Mouse (Mus musculus) CH12.LX (cell line): Measurements from ENCODE around the gene Me3. TPM values are rescaled to one million over a fixed set of nuclear protein-coding genes. Genes with fewer than 3 reads are reported as not detected.

Experiments used
- DNase-seq: peaks from one replicate; pipeline ENCODE4 v3.0.0-alpha.2; 2013; ENCODE audit errors: extremely low read depth
- H3K27ac ChIP-seq: 2 replicates; pipeline ENCODE4 v1.5.1; 2012; ENCODE audit warnings: low read depth, mild to moderate bottlenecking, control low read depth, moderate library complexity; ENCODE audit not compliant: insufficient read depth
- H3K27me3 ChIP-seq: replicated peaks from 2 replicates; pipeline ENCODE3; 2012; ENCODE audit warnings: inconsistent platforms
- H3K36me3 ChIP-seq, 2 experiments: replicated peaks in 1 of 2; 2 replicates each; pipeline versions ENCODE3 to v1.6.1; 2012; ENCODE audit warnings: inconsistent platforms in 1 of 2, low read length in 1 of 2, mild to moderate bottlenecking in 1 of 2, mixed read lengths in 1 of 2, moderate library complexity in 1 of 2; ENCODE audit not compliant: control insufficient read depth in 1 of 2, insufficient read depth in 1 of 2
- H3K4me1 ChIP-seq, 2 experiments: 2 replicates each; pipeline ENCODE4 v1.6.1; 2012; ENCODE audit warnings: inconsistent platforms in 1 of 2, moderate library complexity in 1 of 2; ENCODE audit not compliant: insufficient read depth in 2 of 2, control insufficient read depth in 1 of 2
- H3K4me2 ChIP-seq: 2 replicates; pipeline ENCODE4 v1.6.1; 2012; ENCODE audit warnings: low read depth, mild to moderate bottlenecking, control low read depth; ENCODE audit not compliant: poor library complexity, insufficient read depth, severe bottlenecking
- H3K4me3 ChIP-seq, 3 experiments: fragments of 150-350 bp in 1 of 3; sonication (generic) in 1 of 3; replicated peaks in 1 of 3; 2 replicates each; pipeline versions ENCODE3 to v1.5.1; 2011 to 2012; ENCODE audit warnings: low read depth in 2 of 3, low read length in 2 of 3, mild to moderate bottlenecking in 2 of 3, moderate library complexity in 2 of 3, control low read depth in 1 of 3, improper control_type of control experiment in 1 of 3, inconsistent platforms in 1 of 3, mixed read lengths in 1 of 3; ENCODE audit not compliant: poor library complexity in 1 of 3
- H3K79me2 ChIP-seq: replicated peaks from 2 replicates; pipeline ENCODE4 v1.6.1; 2012; ENCODE audit warnings: mild to moderate bottlenecking, moderate library complexity; ENCODE audit not compliant: control insufficient read depth, poor library complexity, insufficient read depth, severe bottlenecking; ENCODE audit errors: extremely low read depth
- H3K9ac ChIP-seq: 2 replicates; pipeline ENCODE4 v1.6.1; 2012; ENCODE audit warnings: low read depth, mild to moderate bottlenecking, control low read depth, moderate library complexity; ENCODE audit not compliant: insufficient read depth
- H3K9me3 ChIP-seq: replicated peaks from 2 replicates; pipeline ENCODE3; 2012; ENCODE audit warnings: low read length, inconsistent platforms, mixed read lengths
- CHD2 ChIP-seq: IDR thresholded peaks from 2 replicates; pipeline ENCODE4 v1.6.1; 2011; ENCODE audit warnings: low read length, improper control_type of control experiment
- CTCF ChIP-seq, 2 experiments: IDR thresholded peaks in 1 of 2; conservative IDR thresholded peaks in 1 of 2; 2 replicates each; pipeline ENCODE4 v1.5.1; 2011 to 2012; ENCODE audit warnings: low read depth in 2 of 2, low read length in 2 of 2, improper control_type of control experiment in 1 of 2, inconsistent platforms in 1 of 2, mild to moderate bottlenecking in 1 of 2, moderate library complexity in 1 of 2
- IRF4 ChIP-seq: IDR thresholded peaks from 2 replicates; pipeline ENCODE4 v1.6.1; 2014; ENCODE audit warnings: low read depth, mild to moderate bottlenecking, inconsistent platforms, low read length, improper control_type of control experiment
- KAT2A ChIP-seq: IDR thresholded peaks from 2 replicates; pipeline ENCODE4 v1.6.1; 2012; ENCODE audit warnings: low read length, improper control_type of control experiment, inconsistent platforms; ENCODE audit not compliant: insufficient replicate concordance
- MAFK ChIP-seq: IDR thresholded peaks from 2 replicates; pipeline ENCODE4 v1.6.1; 2011; ENCODE audit warnings: low read length, improper control_type of control experiment; ENCODE audit not compliant: insufficient replicate concordance
- NELFE ChIP-seq: IDR thresholded peaks from 2 replicates; pipeline ENCODE4 v1.6.1; 2011; ENCODE audit warnings: low read depth, low read length, improper control_type of control experiment
- NRF1 ChIP-seq: IDR thresholded peaks from 2 replicates; pipeline ENCODE4 v1.6.1; 2014; ENCODE audit warnings: low read depth, mild to moderate bottlenecking, inconsistent platforms, low read length, improper control_type of control experiment, moderate library complexity
- POLR2A ChIP-seq: IDR thresholded peaks from 2 replicates; pipeline ENCODE4 v1.6.1; 2011; ENCODE audit warnings: low read depth, mild to moderate bottlenecking, improper control_type of control experiment, low read length
- UBTF ChIP-seq: IDR thresholded peaks from 2 replicates; pipeline ENCODE4 v1.6.1; 2012; ENCODE audit warnings: low read depth, mild to moderate bottlenecking, inconsistent platforms, low read length, improper control_type of control experiment, moderate library complexity
- ZC3H11A ChIP-seq: IDR thresholded peaks from 2 replicates; pipeline ENCODE4 v1.6.1; 2012; ENCODE audit warnings: low read depth, mild to moderate bottlenecking, inconsistent platforms, low read length, improper control_type of control experiment
- ZNF384 ChIP-seq: IDR thresholded peaks from 2 replicates; pipeline ENCODE4 v1.6.1; 2012; ENCODE audit warnings: low read depth, low read length, improper control_type of control experiment, inconsistent platforms
- dilution Hi-C: fragments of 300-500 bp; cut with MboI; formaldehyde crosslinking; loops from 2 replicates; pipeline ENCODE4 v1.14.3; 2020; ENCODE audit warnings: low sequenced_read_pairs; ENCODE audit not compliant: extremely low pct_unique_long_range_greater_than_20kb, extremely low pct_ligation_motif_present
- in situ Hi-C: fragments of 300-500 bp; cut with MboI; formaldehyde crosslinking; loops from 3 replicates; pipeline ENCODE4 v1.14.3; 2019; ENCODE audit warnings: low sequenced_read_pairs, low pct_ligation_motif_present, low pct_unique_long_range_greater_than_20kb, mixed read lengths
- polyA plus RNA-seq: library from polyadenylated mRNA; unstranded; fragments of >175 nt; gene quantifications from 2 replicates; pipeline ENCODE4 v1.2.1, GENCODE M21; 2012; ENCODE audit warnings: low read depth; ENCODE audit not compliant: insufficient read length
- total RNA-seq, 2 experiments: library from RNA; depleted of rRNA; stranded (reverse); fragments of 300-350 nt in 1 of 2; fragments of >200 nt in 1 of 2; gene quantifications; 2 replicates each; pipeline ENCODE4 v1.2.3; 2012 to 2014

Gene Me3
- total and polyA plus RNA-seq, 3 experiments = not detected

DNA sequence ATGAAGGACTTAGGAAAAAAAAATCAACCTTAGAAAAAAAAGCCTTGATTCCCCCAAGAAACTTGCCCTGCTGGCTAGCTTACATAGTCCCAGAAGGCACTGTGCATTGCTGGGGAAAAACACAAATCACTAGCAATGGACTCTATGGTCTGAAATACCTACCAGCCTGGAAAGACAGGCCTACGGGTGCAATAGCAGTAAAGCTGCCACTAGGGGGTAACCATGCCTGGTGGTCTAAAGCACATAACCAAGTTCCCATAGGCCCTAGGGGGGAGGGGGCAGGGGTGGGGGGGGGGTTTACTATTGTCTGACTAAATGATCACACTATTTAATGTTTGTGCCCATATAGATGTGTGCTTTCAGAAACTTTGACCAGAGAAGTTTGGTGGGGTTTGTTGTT lies 232.6 kb downstream of the Me3 start:
- dilution Hi-C loops (no loop called here), in situ Hi-C loops (no loop called here)
- no peaks in the 10 kb centered on the region for H3K9me3 ChIP-seq
- H3K4me2 ChIP-seq = no peak overlapping the region
- DNase-seq = peak; percentile 39
- H3K27me3 ChIP-seq = no peaks in the 10 kb centered on the region
- no peaks in the 10 kb centered on the region for H3K79me2 ChIP-seq
- H3K4me3 ChIP-seq = no peak overlapping the region
- no peaks in the 10 kb centered on the region for H3K36me3 ChIP-seq
- TF ChIP-seq KAT2A (no peak), CTCF (conservative IDR thresholded peaks at IDR 0.05 in 1 of 2, IDR thresholded peaks at IDR 0.05 in 1 of 2; ENCODE audit: low read depth in 2 of 2, low read length in 2 of 2) (peak; percentile 16 to 44; a peak in 2 of 4 replicates)
- H3K27ac ChIP-seq = no peak overlapping the region
- H3K9ac ChIP-seq = no peak overlapping the region
- peaks cover 0 to 3% of the 10 kb centered on the region in 2 experiments; a peak in 1 of 4 replicates for H3K4me1 ChIP-seq

DNA sequence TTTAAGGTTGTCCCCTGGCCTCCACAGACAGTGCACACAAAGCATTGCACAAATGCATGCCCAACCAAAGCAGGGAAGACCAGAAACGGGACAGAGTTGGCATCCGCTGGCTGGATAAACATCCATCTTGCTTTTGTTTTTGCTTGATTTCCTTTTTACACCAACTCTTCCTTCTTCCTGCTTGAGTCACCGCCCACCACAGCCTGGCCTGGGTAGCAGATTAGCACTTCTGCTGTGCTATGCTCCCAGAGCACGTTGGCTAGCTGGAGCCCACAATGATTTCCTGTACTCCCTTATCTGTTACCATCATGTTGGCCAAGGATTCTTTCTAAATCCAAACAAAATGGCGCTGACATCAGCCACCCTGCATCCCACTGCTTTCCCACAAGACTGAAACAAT lies 235.0 kb downstream of the Me3 start:
- Histone ChIP-seq H3K27me3 (no peaks in the 10 kb centered on the region), H3K4me3 (no peak overlapping the region), H3K79me2 (no peaks in the 10 kb centered on the region), H3K9me3 (no peaks in the 10 kb centered on the region), H3K4me1 (peaks cover 0 to 3% of the 10 kb centered on the region in 2 experiments; a peak in 1 of 4 replicates), H3K36me3 (no peaks in the 10 kb centered on the region), H3K27ac (no peak overlapping the region), H3K9ac (no peak overlapping the region), H3K4me2 (no peak overlapping the region)
- dilution Hi-C loops (no loop called here), in situ Hi-C loops (no loop called here)
- no peak for DNase-seq
- TF ChIP-seq POLR2A (no peak), ZC3H11A (no peak)

DNA sequence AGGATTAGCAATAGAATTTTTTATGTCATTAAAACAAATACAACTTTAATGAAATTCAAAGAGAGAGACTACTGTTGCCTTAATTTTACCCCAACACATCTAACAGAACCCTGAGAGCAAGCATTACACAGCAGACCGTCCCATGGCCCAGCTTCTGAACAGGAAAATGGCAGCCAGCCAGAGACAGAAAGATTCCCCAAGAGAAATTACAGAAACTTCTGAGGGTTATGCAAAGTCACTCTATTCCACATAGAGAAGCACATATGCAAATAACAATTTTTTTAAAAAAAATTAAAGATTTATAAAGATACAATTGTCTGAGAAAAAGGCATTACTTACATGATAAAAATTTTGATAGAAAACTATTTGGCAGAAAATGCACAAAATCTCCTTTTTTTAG lies 247.5 kb downstream of the Me3 start:
- no peaks in the 10 kb centered on the region for H3K27me3 ChIP-seq
- H3K4me3 ChIP-seq = no peak overlapping the region
- H3K79me2 ChIP-seq = no peaks in the 10 kb centered on the region
- H3K4me2 ChIP-seq = no peak overlapping the region
- no peak overlapping the region for H3K9ac ChIP-seq
- dilution Hi-C loops (no loop called here), in situ Hi-C loops (no loop called here)
- no peaks in the 10 kb centered on the region for H3K9me3 ChIP-seq
- no peaks in the 10 kb centered on the region for H3K36me3 ChIP-seq
- peaks cover 0 to 6% of the 10 kb centered on the region in 2 experiments; a peak in 1 of 4 replicates for H3K4me1 ChIP-seq
- TF ChIP-seq ZNF384 (peak; percentile 64), UBTF (no peak)
- DNase-seq = peak; percentile 17
- no peak overlapping the region for H3K27ac ChIP-seq

DNA sequence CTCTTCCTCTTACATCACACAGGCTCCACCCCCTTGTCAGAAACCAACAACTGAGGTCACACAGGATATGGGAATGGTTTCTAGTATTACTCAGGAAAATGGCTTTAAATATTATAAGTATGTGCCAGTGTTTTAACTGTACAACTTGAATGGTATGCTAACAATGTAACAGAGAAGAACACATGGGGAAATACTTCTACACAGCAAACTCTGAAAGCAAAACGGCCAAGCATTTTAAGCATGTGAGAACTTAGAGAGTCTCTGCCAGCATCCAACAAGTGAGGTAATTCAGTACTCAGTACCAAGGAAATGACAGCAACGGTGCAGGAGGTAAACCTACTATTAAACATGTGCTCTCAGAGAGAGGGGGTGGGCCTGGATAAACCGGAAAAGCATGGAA lies 252.4 kb downstream of the Me3 start:
- TF ChIP-seq POLR2A = no peak
- no peak for TF ChIP-seq MAFK
- TF ChIP-seq CHD2 = no peak
- TF ChIP-seq NRF1 = no peak
- no peak for TF ChIP-seq IRF4
- TF ChIP-seq NELFE = no peak

More for the DNA sequence above, 252.4 kb downstream of the Me3 start:
- Histone ChIP-seq H3K79me2 (no peaks in the 10 kb centered on the region), H3K4me3 (no peak overlapping the region), H3K9me3 (no peaks in the 10 kb centered on the region), H3K36me3 (no peaks in the 10 kb centered on the region), H3K4me1 (peaks cover 0 to 4% of the 10 kb centered on the region in 2 experiments; a peak in 2 of 4 replicates), H3K4me2 (no peak overlapping the region; the same call in 1 of the 2 replicates), H3K27ac (no peak overlapping the region), H3K27me3 (no peaks in the 10 kb centered on the region), H3K9ac (no peak overlapping the region)
- in situ Hi-C loops = no loop called here
- DNase-seq = no peak
- dilution Hi-C loops = no loop called here
